Comparison of ENCODE assay signal across 9 mouse cellular contexts in genomic region chr19:41053530-41053929, GRCm38 (mm10). TPM values are rescaled to one million over a fixed set of nuclear protein-coding genes. Genes with fewer than 3 reads are reported as not detected.
DNase-seq lines count a peak whose midpoint lies in the region; ATAC-seq and TF ChIP-seq lines count a peak whose summit lies in the region.
"Had no signal": no experiment of that assay in that cellular context is flagged by ENCODE, and none has a peak within 500 bp of the region (broad histone marks: within the 10 kb centered on the region; RNA-seq: fewer than 3 reads in every experiment).

No protein-coding gene starts in this region.

- no peak overlapping the region for H3K9ac ChIP-seq in heart, embryonic 11.5 days (ENCODE audit: low read depth, low read length)
- no peak overlapping the region for H3K9ac ChIP-seq in liver, embryonic 14.5 days (replicated peaks)

- ATAC-seq in heart, embryonic 11.5 days (replicated peaks; ENCODE audit: insufficient number of reproducible peaks, low FRiP score, low TSS enrichment), result no peak
- ATAC-seq in CD4-positive, CD25-positive, alpha-beta regulatory T cell, adult 4 months, result peak; percentile 54
- ATAC-seq in liver, embryonic 14.5 days (ENCODE audit: insufficient read depth), result no peak

- no peaks in the 10 kb centered on the region for H3K4me1 ChIP-seq in heart, embryonic 11.5 days (ENCODE audit: control insufficient read depth, insufficient read depth, low read length)
- peaks cover 0 to 4% of the 10 kb centered on the region in 2 experiments; a peak in 2 of 4 replicates for H3K4me1 ChIP-seq in liver, embryonic 14.5 days (replicated peaks; ENCODE audit: control insufficient read depth in 2 of 2, insufficient read depth in 2 of 2, low read length in 1 of 2)

- no peaks in the 10 kb centered on the region for H3K9me3 ChIP-seq in heart, embryonic 11.5 days (replicated peaks; ENCODE audit: control insufficient read depth, low read length)
- H3K9me3 ChIP-seq in liver, embryonic 14.5 days (ENCODE audit: control insufficient read depth, low read length), result no peaks in the 10 kb centered on the region

- no peaks in the 10 kb centered on the region for H3K27me3 ChIP-seq in heart, embryonic 11.5 days (ENCODE audit: control insufficient read depth, insufficient read depth, low read length)
- H3K27me3 ChIP-seq in liver, embryonic 14.5 days (ENCODE audit: control insufficient read depth, insufficient read depth, low read length), result no peaks in the 10 kb centered on the region
- no peaks in the 10 kb centered on the region for H3K27me3 ChIP-seq in splenic B cell, adult 2 months (ENCODE audit: control insufficient read depth, insufficient read depth, low read length, poor library complexity, severe bottlenecking)

- no peak for TF ChIP-seq EP300 in liver, embryonic 14.5 days (IDR thresholded peaks at IDR 0.05; ENCODE audit: low read depth)

- intact Hi-C loops in heart, postnatal 14 days (cut with DNase I), result no loop called here

- peak; percentile 17 to 28 for DNase-seq in heart, postnatal 14 days
- DNase-seq in c-Kit-positive CD71-negative TER-119-negative erythroid progenitor cells, embryonic 14.5 days (ENCODE audit: low read depth), result peak; percentile 64
- DNase-seq in liver, embryonic 14.5 days (ENCODE audit: low read depth in 3 of 3, low spot score in 3 of 3), result peak in 2 of 3 experiments; percentile 7 to 27
- DNase-seq in splenic B cell, adult 2 months (ENCODE audit: low read depth, low spot score), result peak; percentile 80
- no peak for DNase-seq in layer of hippocampus, postnatal 14 days (ENCODE audit: low spot score in 2 of 2)
- no peak for DNase-seq in cerebellum, postnatal 36 days

- H3K4me3 ChIP-seq in heart, embryonic 11.5 days (ENCODE audit: low read depth, low read length), result no peak overlapping the region
- no peak overlapping the region for H3K4me3 ChIP-seq in liver, embryonic 14.5 days (ENCODE audit: insufficient read depth in 1 of 2, low read depth in 2 of 2, low read length in 2 of 2)

- WGBS in heart, embryonic 11.5 days (ENCODE audit: insufficient replicate concordance), result 28% methylated on average over 10 of the region's 10 CpGs
- 27% methylated on average over 10 of the region's 10 CpGs for WGBS in liver, embryonic 14.5 days (ENCODE audit: insufficient replicate concordance)

- H3K27ac ChIP-seq in heart, embryonic 11.5 days (ENCODE audit: low read depth, low read length), result no peak overlapping the region
- no peak overlapping the region for H3K27ac ChIP-seq in liver, embryonic 14.5 days

- H3K36me3 ChIP-seq in heart, embryonic 11.5 days (ENCODE audit: control insufficient read depth, insufficient read depth, low read length), result no peaks in the 10 kb centered on the region
- no peaks in the 10 kb centered on the region for H3K36me3 ChIP-seq in liver, embryonic 14.5 days (replicated peaks; ENCODE audit: control insufficient read depth, insufficient read depth, low read depth)
- no peaks in the 10 kb centered on the region for H3K36me3 ChIP-seq in splenic B cell, adult 2 months (ENCODE audit: control insufficient read depth, insufficient read depth, low read length, poor library complexity, severe bottlenecking)

- H3K4me2 ChIP-seq in heart, embryonic 11.5 days, result no peak overlapping the region
- H3K4me2 ChIP-seq in liver, embryonic 14.5 days (ENCODE audit: low read depth), result no peak overlapping the region

- peak; percentile 73 for TF ChIP-seq CTCF in liver, embryonic 14.5 days (IDR thresholded peaks at IDR 0.05; ENCODE audit: low read depth)

RNA-seq across cellular contexts. Expression of gene Opalin, which starts 23.4 kb away (rescaled TPM):
- total RNA-seq in heart, postnatal 14 days (2021), result not detected
- polyA plus RNA-seq in heart, embryonic 11.5 days (2014; fragmentation: Nextera tagmentation; extraction: Ambion mirVana), result 0.21 TPM in 1 of 2 replicates, not detected in the other
- polyA plus RNA-seq in CD4-positive, CD25-positive, alpha-beta regulatory T cell, adult 4 months (2017; shearing (Covaris generic)), result not detected
- not detected in 2 replicates for polyA plus RNA-seq in liver, embryonic 14.5 days (2012; rRNA removed)
- not detected in 2 replicates for polyA plus RNA-seq in liver, embryonic 14.5 days (2014; fragmentation: Nextera tagmentation; extraction: Ambion mirVana)
- 1 to 10 TPM; 6.3 to 8.5 TPM for total RNA-seq in layer of hippocampus, postnatal 14 days (2021)

RNA-seq across cellular contexts. Expression of gene Dntt, which starts 24.5 kb away (rescaled TPM):
- total RNA-seq in heart, postnatal 14 days (2021), result 10 to 100 TPM in 1 of 2 experiments, under 1 TPM in 1; 0.74 to 16.5 TPM
- not detected in 2 replicates for polyA plus RNA-seq in heart, embryonic 11.5 days (2014; fragmentation: Nextera tagmentation; extraction: Ambion mirVana)
- polyA plus RNA-seq in CD4-positive, CD25-positive, alpha-beta regulatory T cell, adult 4 months (2017; shearing (Covaris generic)), result under 1 TPM; 0.54 to 0.66 TPM
- polyA plus RNA-seq in liver, embryonic 14.5 days (2012; rRNA removed), result 0.03 TPM in 1 of 2 replicates, not detected in the other
- polyA plus RNA-seq in liver, embryonic 14.5 days (2014; fragmentation: Nextera tagmentation; extraction: Ambion mirVana), result 0.09 TPM in 1 of 2 replicates, not detected in the other
- under 1 TPM in 1 of 2 experiments, not detected in 1; 0.21 TPM for total RNA-seq in layer of hippocampus, postnatal 14 days (2021)
- total RNA-seq: layer of hippocampus, postnatal 25 days had no signal

RNA-seq across cellular contexts. Expression of gene Blnk, which starts 59.2 kb away (rescaled TPM):
- total RNA-seq in heart, postnatal 14 days (2021), result under 1 TPM; 0.76 to 0.81 TPM
- polyA plus RNA-seq in heart, embryonic 11.5 days (2014; fragmentation: Nextera tagmentation; extraction: Ambion mirVana), result 0.18 and 0.21 TPM in 2 replicates
- polyA plus RNA-seq in CD4-positive, CD25-positive, alpha-beta regulatory T cell, adult 4 months (2017; shearing (Covaris generic)), result 1 to 10 TPM in 1 of 2 experiments, not detected in 1; 3.3 TPM
- polyA plus RNA-seq in liver, embryonic 14.5 days (2012; rRNA removed), result 0.42 and 0.45 TPM in 2 replicates
- polyA plus RNA-seq in liver, embryonic 14.5 days (2014; fragmentation: Nextera tagmentation; extraction: Ambion mirVana), result 0.71 and 0.72 TPM in 2 replicates
- total RNA-seq in layer of hippocampus, postnatal 14 days (2021), result 1 to 10 TPM; 3.6 to 5.4 TPM

Comparison
In these comparisons a context has a peak if more than half of its experiments do, and no peak if none do; other contexts are left out.
1. DNase-seq: peak in heart, postnatal 14 days (2 of 2), c-Kit-positive CD71-negative TER-119-negative erythroid progenitor cells, embryonic 14.5 days (single experiment), liver, embryonic 14.5 days (2 of 3) and splenic B cell, adult 2 months (single experiment); none in layer of hippocampus, postnatal 14 days (0 of 2) and cerebellum, postnatal 36 days (0 of 2).